Mouse (Mus musculus): ENCODE results near the gene Epha6.

- TF ChIP-seq CTCF (IDR thresholded peaks at IDR 0.05; ENCODE audit: borderline replicate concordance, insufficient read depth, low read depth, low read length) (no peak), POLR2A (IDR thresholded peaks at IDR 0.05; ENCODE audit: borderline replicate concordance, insufficient read depth, low read length) (no peak)
Observed at GRCm38 (mm10) chr16:60628091-60628490, 22.8 kb upstream of the Epha6 start.
